Mouse (Mus musculus): ENCODE measurements around the gene Pum1.

- TF ChIP-seq USF1 (IDR thresholded peaks at IDR 0.05; ENCODE audit: low read depth), result no peak
- TF ChIP-seq FOSL1 (IDR thresholded peaks at IDR 0.05; ENCODE audit: insufficient read depth, low read length, poor library complexity, severe bottlenecking), result no peak
Observed at GRCm38 (mm10) chr4:130744058-130744457, 80.9 kb downstream of the Pum1 start.

Measured in C2C12 (cell line).